Mouse (Mus musculus) megakaryocyte, adult 5-6 weeks (primary cell): ENCODE results near the gene Sacm1l. TPM values are rescaled to one million over a fixed set of nuclear protein-coding genes. Genes with fewer than 3 reads are reported as not detected.

Experiments used
- total RNA-seq, 2 experiments: library from RNA; stranded (forward) in 1 of 2; stranded (reverse) in 1 of 2; fragments of 153-499, 151-499 nt in 1 of 2; fragments of 221-1000, 200-1000 nt in 1 of 2; gene quantifications; 2 replicates each; pipeline versions ENCODE4 v1.2.3 to v1.2.4; 2015 to 2017

Sacm1l gene
- total RNA-seq, 2 experiments from 2014 or later, result 41.4 to 46.1 TPM

Other genes with a start within 250 kb of the Sacm1l start
- gene Lars2, start 162.8 kb upstream of the Sacm1l start, total RNA-seq (2015), result 2,599 and 2,847 TPM in 2 replicates
- 12.8 and 16.2 TPM in 2 replicates for gene Lars2, start 162.8 kb upstream of the Sacm1l start, total RNA-seq (2017)
- gene Limd1, start 51.1 kb upstream of the Sacm1l start, total RNA-seq (2015), result 47.3 and 50.7 TPM in 2 replicates
- 48.5 and 49.2 TPM in 2 replicates for gene Limd1, start 51.1 kb upstream of the Sacm1l start, total RNA-seq (2017)
- gene Slc6a20b, start 102.8 kb downstream of the Sacm1l start, total RNA-seq (2015), result not detected in 2 replicates
- gene Slc6a20b, start 102.8 kb downstream of the Sacm1l start, total RNA-seq (2017), result 0.12 and 0.22 TPM in 2 replicates
- 0.78 and 1.4 TPM in 2 replicates for gene Ccr9, start 148.7 kb downstream of the Sacm1l start, total RNA-seq (2015)
- gene Ccr9, start 148.7 kb downstream of the Sacm1l start, total RNA-seq (2017), result 1.1 and 1.4 TPM in 2 replicates
- 0.42 and 1.3 TPM in 2 replicates for gene Slc6a20a, start 149.1 kb downstream of the Sacm1l start, total RNA-seq (2015)
- gene Slc6a20a, start 149.1 kb downstream of the Sacm1l start, total RNA-seq (2017), result 0.11 and 0.85 TPM in 2 replicates
- 23.5 and 31.5 TPM in 2 replicates for gene Lztfl1, start 187.9 kb downstream of the Sacm1l start, total RNA-seq (2015)
- gene Lztfl1, start 187.9 kb downstream of the Sacm1l start, total RNA-seq (2017), result 25.5 and 26.1 TPM in 2 replicates